Mouse (Mus musculus) layer of hippocampus, postnatal 25 days (tissue): ENCODE results near the gene Ap4e1. TPM values are rescaled to one million over a fixed set of nuclear protein-coding genes. Genes with fewer than 3 reads are reported as not detected.

Source experiments
- DNase-seq, 2 experiments: peaks; one replicate each; pipeline ENCODE4 v3.0.0; 2022; ENCODE audit warnings: mixed read lengths in 2 of 2, low spot score in 1 of 2; ENCODE audit errors: extremely low spot score in 1 of 2
- total RNA-seq, 2 experiments: library from RNA; stranded (reverse); gene quantifications; 2 replicates each; pipeline ENCODE4 v1.2.3; 2021

Gene Ap4e1
- total RNA-seq: 10 to 100 TPM in 1 of 2 experiments, 1 to 10 TPM in 1; 9.9 to 15.0 TPM

- peak; percentile 100 for DNase-seq
Measured at GRCm38 (mm10) chr2:127008469-127008998, at the start of gene Ap4e1. TSS of gene Ap4e1 (plus strand) at chr2:127008717.

DNA sequence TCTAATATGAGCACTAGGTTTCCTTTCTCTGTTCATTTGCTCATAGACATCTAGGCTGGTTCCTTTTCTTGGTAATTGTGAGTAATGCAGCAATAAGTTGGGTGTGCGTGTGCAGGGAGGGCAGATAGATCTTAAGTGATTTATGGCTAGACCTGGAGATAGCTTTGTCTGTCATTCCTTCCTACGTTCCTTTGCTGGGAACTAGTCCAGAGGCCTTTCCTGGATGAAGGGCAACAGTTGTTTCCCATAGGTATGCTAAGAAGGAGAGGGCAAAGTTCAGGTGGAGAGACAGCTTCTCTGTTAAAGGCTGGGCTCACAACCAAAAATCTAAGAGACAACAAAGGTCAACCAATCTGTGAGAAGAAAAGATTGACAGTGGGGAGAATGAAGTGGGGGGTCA, 46.8 kb upstream of the Ap4e1 start:
- DNase-seq: no peak

GRCm38 (mm10) chr2:126977428-126977827, 31.1 kb upstream of the Ap4e1 start:
- no peak for DNase-seq

GRCm38 (mm10) chr2:126983221-126983620, 25.3 kb upstream of the Ap4e1 start:
- no peak for DNase-seq

- no peak for DNase-seq
Measured at GRCm38 (mm10) chr2:126989919-126990318, 18.6 kb upstream of the Ap4e1 start.

- DNase-seq: no peak
Measured at GRCm38 (mm10) chr2:126992742-126993141, 15.8 kb upstream of the Ap4e1 start.

DNA sequence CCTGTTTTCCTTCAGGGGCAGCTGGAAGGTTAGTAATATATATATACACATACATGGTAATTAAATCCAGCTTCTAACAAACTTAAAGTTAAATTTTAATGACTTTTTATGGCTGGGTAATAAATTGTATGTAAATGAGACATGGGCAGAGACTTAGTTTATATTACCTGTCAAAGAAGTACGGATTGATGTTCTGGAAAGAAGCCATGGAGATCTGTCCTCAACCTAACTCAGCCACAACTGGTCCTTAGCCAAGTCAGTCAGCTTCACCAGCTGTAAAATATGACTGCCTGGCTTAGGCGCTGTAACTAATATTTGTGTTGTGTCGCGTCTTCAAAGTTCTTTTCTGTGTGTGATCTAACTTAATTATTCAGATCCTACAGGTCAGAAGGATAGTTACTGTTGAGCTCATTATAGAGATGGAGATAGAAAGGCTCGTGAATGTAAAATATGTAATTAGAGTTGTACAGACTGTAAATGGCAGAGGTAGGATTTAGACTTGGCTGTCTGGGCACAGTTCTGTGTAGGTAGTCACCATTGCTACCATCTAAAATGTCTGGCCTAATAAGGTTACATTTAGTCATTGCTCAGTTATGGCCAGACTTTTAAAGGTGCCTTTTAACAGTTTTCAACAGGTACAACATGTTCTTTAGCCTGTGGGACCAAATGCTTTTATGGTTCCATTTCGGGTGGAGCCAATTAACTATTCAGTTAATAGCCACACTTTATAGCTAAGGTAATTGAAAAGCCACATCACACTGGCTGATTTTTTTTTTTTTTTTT, 13.9 kb upstream of the Ap4e1 start:
- DNase-seq: no peak

DNA sequence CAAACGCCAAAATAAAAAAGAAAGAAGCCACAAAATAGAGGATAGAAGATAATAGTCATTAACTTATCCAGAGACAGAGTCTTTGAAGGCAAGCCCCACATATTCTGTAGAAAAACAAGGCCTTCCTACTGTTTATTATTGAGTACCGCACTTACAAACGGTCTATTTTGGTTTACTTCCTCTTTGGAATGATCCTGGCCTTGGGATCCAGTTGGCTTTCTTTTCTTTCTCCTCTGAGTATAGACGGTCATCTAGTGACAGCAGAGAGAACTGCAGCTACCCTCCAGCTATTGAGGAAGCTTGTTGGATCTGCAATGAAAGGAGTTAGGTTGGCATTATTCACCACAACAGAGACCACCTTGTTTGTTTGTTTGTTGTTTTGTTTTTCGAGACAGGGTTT, 11.8 kb upstream of the Ap4e1 start:
- DNase-seq: peak in 1 of 2 experiments; percentile 40

DNA sequence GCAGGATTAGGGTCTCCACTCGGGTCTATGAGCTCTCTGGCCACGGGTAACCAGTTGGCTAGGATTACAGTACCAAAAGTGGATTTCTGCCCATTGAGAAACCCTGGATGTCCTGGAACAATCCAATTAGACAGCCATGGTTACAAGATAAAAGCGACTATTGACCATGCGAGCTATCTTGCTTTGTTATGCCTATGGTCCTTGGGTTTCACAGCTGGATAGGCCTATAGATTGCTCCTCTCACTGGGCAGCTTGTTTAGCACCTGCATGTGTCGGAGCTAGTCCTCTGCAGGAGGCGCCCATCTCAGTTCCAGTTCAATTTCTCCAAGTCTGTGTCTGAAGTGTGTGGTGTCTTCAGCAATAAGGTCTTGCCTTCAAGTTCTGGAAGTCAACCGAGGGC, 10.3 kb upstream of the Ap4e1 start:
- DNase-seq: no peak

GRCm38 (mm10) chr2:127000406-127001324, 7.9 kb upstream of the Ap4e1 start:
- DNase-seq: no peak

DNA sequence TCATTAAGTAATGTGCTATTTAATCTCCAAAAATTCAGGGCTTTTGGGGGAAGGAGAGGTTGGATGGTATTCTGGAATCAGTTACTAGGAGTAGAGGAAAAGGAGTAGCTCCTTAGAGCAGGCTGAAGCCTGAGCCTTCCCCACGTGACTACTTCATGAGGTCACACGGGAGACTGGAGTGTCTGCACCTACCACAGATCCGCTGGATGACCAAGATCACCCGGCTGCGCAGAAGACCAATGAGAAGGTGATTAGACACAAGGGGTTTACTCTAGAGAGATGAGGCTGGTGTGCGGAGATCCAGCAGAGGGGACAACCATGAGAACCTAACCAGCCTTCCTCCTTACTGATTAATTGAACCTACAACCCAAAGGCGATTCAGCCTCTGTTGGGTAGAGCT, 4.5 kb upstream of the Ap4e1 start:
- no peak for DNase-seq

DNA sequence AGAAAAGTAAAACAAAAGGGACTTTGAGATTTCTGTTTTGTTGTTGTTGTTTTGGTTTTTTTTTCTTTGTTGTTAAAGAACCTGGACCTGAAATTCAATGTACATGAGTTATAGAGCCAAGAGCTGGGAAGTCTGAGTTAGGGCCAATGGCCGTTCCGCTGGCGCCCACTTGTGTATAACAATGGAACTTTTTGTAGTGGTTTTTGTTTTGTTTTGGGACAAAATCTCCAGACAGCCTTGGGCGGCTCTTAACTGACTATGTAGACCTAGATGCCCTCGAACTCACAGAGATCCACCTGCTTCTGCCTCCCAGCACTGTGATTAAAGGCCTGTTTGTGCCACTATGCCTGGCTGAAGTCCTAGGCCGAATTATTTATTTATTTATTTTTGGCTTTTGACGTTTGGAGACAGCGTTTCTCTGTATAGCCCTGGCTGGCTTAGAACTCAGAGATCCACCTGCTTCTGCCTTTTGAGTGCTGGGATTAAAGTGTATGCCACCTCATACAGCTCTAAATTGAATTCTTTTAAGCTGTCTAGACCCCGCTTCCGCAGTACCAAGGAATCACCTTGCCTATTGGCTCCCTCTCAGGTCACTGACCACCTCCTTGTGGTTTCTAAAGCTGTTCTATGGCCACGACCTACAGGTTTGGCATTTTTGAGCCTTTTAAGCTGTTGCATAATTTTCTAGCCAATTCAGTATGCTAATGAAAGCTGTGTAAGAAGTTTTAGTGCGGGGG, 1.7 kb upstream of the Ap4e1 start:
- DNase-seq: peak in 1 of 2 experiments; percentile 41

DNA sequence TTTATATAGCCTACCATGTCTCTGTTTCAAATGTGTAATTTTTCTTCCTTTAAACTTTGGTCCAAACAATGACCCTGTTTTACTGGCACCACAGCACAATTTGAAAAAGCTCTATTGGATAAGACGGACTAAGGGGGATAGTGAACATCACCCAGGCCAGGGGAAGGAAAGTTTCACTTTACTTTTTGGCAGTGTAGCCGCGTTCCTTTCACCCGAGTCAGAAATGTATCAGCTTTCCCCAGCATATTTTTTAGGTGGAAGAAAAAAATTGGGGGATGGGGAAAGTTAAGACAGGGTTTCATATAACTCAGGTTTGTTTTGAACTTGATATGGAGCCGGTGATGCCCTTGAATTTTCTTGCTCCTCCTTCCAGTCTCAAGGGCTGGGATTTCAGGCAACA, 1.0 kb upstream of the Ap4e1 start:
- DNase-seq: no peak

DNA sequence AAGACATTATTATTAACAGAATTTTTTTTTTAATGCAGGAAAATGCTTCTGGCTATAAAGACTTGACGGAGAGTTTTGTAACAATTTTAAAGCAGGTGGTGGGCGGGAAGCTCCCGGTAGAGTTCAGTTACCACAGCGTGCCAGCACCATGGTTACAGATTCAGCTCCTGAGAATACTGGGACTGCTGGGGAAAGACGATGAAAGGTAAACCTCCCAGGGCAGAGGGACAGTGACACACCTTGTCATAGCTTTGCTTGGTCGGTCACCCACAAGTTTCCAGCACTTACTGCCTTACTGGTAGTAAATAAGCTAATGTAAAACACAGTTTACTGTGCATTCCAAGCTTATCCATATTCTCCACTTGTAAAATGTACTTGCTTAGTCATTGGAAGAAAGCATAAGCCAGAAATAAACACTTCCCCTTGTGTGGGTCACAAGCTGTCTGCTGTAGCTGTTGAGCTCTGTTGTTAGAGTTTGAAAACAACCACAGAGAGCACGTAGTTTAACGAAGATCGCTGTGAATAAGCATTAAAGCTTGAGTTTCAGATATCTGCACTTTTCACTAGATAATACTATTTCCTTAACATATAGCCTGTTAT, 26.6 kb downstream of the Ap4e1 start:
- DNase-seq: peak in 1 of 2 experiments; percentile 16

- no peak for DNase-seq
Measured at GRCm38 (mm10) chr2:127037299-127037698, 28.8 kb downstream of the Ap4e1 start.

GRCm38 (mm10) chr2:127061471-127061870, 53.0 kb downstream of the Ap4e1 start:
- no peak for DNase-seq

DNA sequence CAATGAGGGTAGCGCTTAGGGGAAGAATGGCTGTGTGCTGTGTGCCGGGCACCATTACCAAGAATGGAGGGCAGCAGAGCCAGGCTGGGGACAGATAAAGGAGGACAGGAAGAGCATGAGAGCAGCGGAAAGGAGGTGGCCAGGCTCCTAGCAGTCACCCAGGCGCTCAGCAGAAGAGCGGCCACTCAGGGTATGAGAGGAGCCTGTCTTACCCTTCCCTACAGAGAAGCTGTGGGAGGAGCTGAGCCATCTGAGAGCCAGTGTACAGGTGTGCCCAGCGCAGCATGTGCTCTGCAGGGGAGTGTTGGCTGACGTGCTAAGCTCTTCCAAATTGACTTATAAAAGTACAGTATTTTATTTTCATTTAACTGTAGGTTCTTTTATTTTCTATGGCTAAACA, 60.3 kb downstream of the Ap4e1 start:
- DNase-seq: no peak

DNA sequence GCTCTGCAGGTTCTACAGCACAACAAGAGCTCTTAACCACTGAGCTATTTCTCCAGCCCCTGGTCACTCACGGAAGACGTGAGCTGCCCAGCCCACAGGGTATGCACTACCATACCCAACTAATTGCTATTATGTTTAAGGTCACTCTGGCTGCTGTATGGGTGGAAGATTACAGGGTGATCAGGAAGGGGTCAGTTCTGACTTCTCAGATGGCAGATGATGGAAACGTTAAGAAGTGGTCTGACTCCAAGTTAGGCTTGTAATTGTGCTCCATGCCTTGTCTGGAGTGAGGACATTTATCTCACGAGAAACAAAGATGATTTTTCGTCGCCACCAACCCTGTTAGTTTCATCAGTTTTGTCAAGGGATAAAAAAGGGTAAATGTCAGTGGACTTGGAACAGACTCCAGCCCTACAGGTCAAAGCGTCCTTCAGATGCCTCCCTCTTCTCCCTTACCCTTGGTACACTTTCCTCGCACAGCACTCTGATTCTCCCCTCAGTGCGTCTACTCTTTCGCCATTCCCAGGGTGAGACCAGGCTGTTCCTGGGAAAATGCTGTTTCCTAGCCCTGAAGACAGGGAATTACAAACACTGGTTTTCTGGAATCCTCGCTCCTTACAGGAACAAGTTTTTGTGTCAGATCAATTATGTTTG, 61.4 kb downstream of the Ap4e1 start:
- no peak for DNase-seq

GRCm38 (mm10) chr2:127070435-127070841, 61.9 kb downstream of the Ap4e1 start, which contains the start of gene Blvra:
TSS of gene Blvra (plus strand) at chr2:127070665.
- DNase-seq: peak; percentile 57 to 68
